Mouse (Mus musculus) heart, postnatal 36 days (tissue): Measurements from ENCODE around the gene Gm884. TPM values are rescaled to one million over a fixed set of nuclear protein-coding genes. Genes with fewer than 3 reads are reported as not detected.
"Not testable (repeated sequence)": the region's sequence is repeated elsewhere in the genome, so short reads cannot be mapped to it uniquely, and the experiment has no call there.

Experiments
- DNase-seq, 2 experiments: peaks; one replicate each; pipeline ENCODE4 v3.0.0; 2021 to 2022
- intact Hi-C: fragments of 180-260 bp; cut with DNase I; formaldehyde crosslinking; loops from one replicate; pipeline ENCODE4 v1.15.1; 2025
- total RNA-seq, 2 experiments: library from RNA; stranded (reverse); gene quantifications; 2 replicates each; pipeline ENCODE4 v1.2.3; 2021

Gm884 gene
- total RNA-seq, 2 experiments from 2014 or later, result not detected

DNA sequence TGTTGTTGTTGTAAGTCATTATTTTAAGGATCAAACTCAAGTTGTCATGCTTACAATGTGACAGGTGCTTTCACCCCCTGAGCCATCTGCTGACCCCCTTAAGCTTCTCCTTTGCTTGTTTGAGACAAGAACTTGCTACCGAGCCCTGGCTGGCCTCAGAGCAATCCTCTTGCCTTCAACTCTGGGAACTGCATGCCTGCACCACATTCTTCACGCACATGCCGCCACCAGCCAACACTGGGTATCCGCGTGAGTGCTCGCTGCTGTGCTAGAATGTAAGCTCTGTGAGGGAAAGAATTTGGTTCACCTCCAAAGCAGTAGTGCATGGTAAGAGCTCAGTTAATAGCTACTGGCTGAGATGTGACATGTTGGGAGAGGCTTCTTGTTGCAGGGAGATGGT, 15.3 kb upstream of the Gm884 start:
- intact Hi-C loops, result loop anchor here (5.0 kb wide), 1 partner anchor 276 kb away; no protein-coding TSS in a partner anchor

DNA sequence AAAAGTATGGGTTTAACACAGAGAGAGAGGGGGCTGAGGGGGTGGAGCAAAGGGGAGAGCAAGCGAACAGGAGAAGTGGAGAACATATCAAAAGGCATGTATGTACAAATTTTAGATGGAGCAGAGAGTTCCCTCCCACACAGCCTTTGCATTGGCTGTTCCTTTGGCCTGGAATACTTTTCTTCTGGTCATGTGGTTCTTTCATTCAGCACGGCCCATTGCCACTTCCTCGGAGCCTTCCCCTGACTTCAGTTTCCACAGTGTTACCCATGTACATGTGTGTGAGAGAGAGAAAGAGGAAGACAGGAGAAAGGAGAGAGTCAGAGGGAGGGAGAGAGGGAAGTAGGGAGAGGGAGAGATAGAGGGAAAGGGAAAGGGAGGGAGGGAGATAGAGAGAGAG, 14.5 kb upstream of the Gm884 start:
- DNase-seq, result no peak
- intact Hi-C loops, result loop anchor here (5.0 kb wide), 1 partner anchor 277 kb away; no protein-coding TSS in a partner anchor

More for the DNA sequence above, 15.3 kb upstream of the Gm884 start:
- no peak for DNase-seq

DNA sequence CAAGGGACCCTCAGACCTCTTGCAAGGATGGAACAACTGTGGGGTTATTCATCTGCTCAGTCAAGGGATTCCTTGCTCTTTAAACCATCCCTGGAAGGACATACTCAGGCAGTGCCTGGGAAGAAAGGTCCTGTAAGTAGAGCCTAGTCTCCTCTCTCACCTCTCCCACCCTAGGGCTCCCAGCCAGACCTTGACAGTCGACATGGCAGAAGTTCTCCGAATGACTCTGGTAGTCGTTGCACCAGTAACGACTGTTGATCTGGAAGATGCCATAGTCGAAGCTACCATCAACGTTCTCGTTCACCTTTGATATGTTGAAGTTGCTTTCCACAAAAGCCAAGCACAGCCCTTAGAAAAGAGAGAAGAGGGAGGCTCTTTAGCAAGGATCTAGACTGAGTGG, 13.9 kb upstream of the Gm884 start:
- no peak for DNase-seq
- intact Hi-C loops, result loop anchor here (5.0 kb wide), 1 partner anchor 277 kb away; no protein-coding TSS in a partner anchor

- DNase-seq, result no peak
- intact Hi-C loops, result no loop called here
Measured at GRCm38 (mm10) chr11:103627453-103627852, 6.5 kb upstream of the Gm884 start.

DNA sequence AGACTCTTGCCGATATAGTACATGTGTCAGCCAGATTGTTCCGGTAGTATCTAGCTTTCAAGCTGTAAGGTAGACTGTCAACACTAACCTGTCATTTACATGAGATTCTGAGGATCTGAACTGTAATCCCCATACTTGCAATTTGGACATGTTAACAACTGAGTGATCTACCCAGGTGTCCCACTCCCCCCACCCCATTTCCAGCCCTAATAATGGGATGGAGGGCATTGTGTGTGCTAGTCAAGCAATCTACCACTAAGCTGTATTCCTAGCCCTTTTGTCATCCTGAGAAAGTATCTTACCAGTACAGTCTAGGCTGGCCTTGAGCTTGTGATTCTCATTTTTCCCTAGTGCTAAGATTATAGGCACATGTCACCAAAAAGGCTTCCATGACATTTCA, 10.2 kb downstream of the Gm884 start:
- DNase-seq, result no peak
- intact Hi-C loops, result no loop called here

GRCm38 (mm10) chr11:103606611-103607010, 14.3 kb downstream of the Gm884 start:
- DNase-seq, result no peak
- intact Hi-C loops, result no loop called here

- DNase-seq, result no peak
- intact Hi-C loops, result no loop called here
Measured at GRCm38 (mm10) chr11:103578339-103578738, 42.6 kb downstream of the Gm884 start.

DNA sequence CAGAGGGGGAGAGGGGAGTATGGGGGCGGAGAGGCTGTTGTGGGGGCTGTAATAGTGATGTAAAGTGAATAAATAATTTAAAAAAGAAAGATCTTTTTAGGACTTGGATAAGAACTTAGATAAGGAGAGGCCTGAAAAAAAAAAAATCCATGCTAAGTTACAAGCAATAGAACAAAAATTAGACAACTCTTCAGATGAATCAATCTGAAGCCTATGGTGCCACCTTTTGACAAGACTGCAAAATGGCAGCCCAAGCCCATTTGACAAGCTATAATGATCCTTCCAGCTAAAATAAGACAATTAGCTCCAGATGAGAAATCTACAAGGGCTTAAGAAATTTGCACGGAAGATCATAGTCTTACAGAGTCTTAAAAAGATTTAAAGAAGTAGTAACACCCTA, 64.9 kb downstream of the Gm884 start:
- peak; percentile 7 to 23 for DNase-seq
- intact Hi-C loops, result loop anchor here (1.0 to 5.0 kb wide), 3 partner anchors 144 to 224 kb away; partner anchors contain the start of gene Plekhm1

- DNase-seq, intact Hi-C loops: not testable (repeated sequence)
Measured at GRCm38 (mm10) chr11:103534973-103535372, 86.0 kb downstream of the Gm884 start.

DNA sequence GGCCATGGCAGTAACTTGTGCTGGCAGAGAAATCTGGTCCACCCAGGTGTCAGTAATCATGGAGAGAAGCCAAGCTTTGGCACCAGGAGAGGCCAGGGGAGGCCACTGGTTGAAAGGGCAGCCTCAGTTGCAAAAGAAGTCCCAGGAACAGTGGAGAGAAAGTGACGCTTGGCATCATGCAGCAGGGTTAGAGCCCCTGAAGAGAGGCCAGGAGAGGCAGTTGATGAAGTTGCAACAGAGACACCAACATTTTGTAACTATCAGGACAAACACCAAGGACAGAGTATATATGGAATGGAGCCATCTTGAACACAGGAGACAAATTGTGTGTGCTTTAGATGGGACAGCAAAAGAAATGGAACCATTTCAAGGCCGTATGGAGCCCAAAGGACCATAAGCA, 108.8 kb downstream of the Gm884 start:
- intact Hi-C loops, result no loop called here
- DNase-seq, result no peak

DNA sequence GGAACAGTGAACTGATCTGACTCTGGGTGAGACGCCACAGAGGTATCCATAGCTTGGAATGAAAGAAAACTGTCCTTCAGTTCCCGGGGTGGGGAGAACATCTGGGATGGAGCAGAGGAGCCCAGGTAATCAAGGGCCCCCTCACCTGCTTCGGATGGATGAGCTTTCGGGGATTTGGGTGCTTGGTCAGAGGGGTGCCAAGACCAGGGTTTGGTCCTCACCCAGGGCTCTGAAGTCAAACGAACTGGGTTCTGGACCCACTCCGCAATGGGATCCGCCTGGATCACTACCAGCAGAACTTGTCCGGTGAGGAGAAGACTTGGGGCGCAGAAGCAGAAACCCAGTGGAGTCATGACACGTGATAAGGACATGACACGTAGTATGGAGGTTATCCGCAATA, 116.4 kb downstream of the Gm884 start, which contains the start of gene Lrrc37a:
TSS of gene Lrrc37a (minus strand) at position 101 of the 400 bp plus-strand sequence.
- no peak for DNase-seq
- intact Hi-C loops, result no loop called here

Other genes starting within 250 kb of the Gm884 start
- 10 to 100 TPM; 11.9 to 12.9 TPM for gene Plekhm1, start 208.5 kb downstream of the Gm884 start, total RNA-seq
- not detected for gene Lrrc37a, start 116.5 kb downstream of the Gm884 start, total RNA-seq
- gene Lyzl6, start 17.8 kb upstream of the Gm884 start, total RNA-seq, result not detected
- gene Rprml, start 28.4 kb upstream of the Gm884 start, total RNA-seq, result not detected
- 10 to 100 TPM; 34.7 to 34.9 TPM for gene Gosr2, start 76.8 kb upstream of the Gm884 start, total RNA-seq
- gene Wnt9b, start 128.7 kb upstream of the Gm884 start, total RNA-seq, result 1 to 10 TPM in 1 of 2 experiments, under 1 TPM in 1; 0.83 to 1.0 TPM
- not detected for gene Wnt3, start 153.0 kb upstream of the Gm884 start, total RNA-seq